Mouse (Mus musculus) small intestine, adult 2 months (tissue): Measurements from ENCODE around the gene Map2k3.

Experiments used
- CTCF ChIP-seq: fragments of 200-500 bp; IDR thresholded peaks from 2 replicates; pipeline ENCODE4 v1.5.1; 2012; ENCODE audit warnings: low read depth, mild to moderate bottlenecking, control low read depth, inconsistent platforms, low read length, moderate library complexity, mixed read lengths; ENCODE audit not compliant: insufficient replicate concordance, insufficient read length; ENCODE audit errors: extremely low read depth
- POLR2A ChIP-seq: fragments of 200-500 bp; IDR thresholded peaks from 2 replicates; pipeline ENCODE4 v1.6.1; 2012; ENCODE audit warnings: low read depth, mild to moderate bottlenecking, control low read depth, inconsistent platforms, low read length, moderate library complexity

DNA sequence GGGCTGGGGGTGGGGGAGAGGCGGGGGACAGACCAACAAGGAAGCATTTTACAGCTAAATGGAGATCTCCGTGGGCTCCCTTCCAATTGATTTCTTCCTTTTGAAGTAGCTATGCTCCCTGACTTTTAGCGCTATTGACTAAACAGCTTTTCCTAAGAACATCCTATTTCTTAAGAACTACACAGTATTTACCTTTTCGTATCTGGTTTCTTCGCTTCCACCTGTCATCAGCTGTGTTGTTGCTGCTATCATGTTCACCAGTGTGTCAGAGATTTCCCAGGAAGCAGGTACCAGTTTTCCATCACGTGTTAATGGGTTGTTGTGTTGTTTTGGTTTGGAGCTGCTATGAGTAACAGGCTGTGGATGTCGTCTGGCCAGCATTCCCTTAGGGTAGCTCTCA, 17.3 kb upstream of the Map2k3 start, which contains the start of gene Natd1:
- TF ChIP-seq POLR2A (no peak), CTCF (no peak)
